Mouse (Mus musculus): ENCODE data around the gene Prpf40a.

Gene Prpf40a

DNA sequence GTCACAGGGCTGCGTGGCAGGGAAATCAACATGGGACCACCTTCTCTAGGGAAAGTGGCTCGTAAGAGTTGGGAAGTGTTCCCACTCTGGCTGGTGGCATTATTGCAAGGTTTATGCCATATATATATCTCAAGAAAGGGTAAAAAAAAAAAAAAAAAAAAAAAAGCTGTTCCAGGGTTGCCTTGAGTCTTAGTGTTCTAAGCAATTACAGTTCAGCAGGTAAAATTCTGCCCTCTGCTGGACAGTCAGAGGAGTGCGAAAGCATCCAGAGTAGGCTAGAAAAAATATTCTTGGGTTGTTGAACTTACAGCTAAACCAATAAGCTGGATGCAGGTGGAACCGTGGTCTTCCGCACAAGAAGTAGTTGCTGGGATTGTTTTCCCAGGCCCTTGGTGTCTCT lies 69.3 kb downstream of the Prpf40a start:
- in situ Hi-C loops (cut with MboI; ENCODE audit: low pct_unique_long_range_greater_than_20kb in 1 of 2, low sequenced_read_pairs in 2 of 2, unreplicated experiment in 1 of 2): no loop called here

DNA sequence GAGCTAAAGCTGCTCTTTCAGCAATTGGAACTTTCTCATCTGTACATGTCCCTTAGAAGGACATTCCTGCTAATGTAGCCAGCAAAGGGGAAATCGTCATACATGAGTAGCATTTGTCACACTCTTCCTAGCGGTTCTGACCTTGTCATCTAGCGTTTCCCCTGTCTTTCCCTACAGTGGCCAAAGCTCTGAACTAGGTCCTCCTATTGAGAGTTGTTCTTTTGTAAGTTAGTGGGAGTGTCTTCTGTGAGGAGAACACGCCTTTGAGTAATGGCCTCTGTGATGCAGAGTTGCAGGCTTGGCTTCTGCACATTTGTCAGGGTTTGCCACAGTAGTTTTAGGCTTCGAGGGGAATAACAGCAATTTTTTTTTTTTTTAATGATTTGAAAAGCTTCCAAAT lies 82.5 kb downstream of the Prpf40a start:
- in situ Hi-C loops (cut with MboI; ENCODE audit: low pct_unique_long_range_greater_than_20kb in 1 of 2, low sequenced_read_pairs in 2 of 2, unreplicated experiment in 1 of 2): no loop called here

DNA sequence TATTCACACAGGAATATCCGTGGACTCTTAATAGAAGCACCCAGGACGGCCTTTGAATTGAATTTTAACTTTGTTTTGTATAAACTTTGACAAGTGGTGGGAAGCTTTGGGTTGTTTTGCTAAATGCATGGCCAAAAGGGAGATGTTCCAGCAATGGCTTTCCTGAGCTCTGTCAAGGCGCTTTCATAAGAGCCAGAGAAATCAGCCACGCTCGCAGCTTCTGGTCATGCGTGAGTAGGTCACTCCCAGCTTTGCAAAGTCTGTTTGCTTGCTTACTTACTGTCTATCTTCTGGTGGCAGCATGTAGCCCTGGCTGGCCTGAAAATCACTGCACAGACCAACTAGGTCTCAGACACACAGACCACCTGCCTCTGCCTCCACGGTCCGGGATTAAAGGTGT lies 84.6 kb downstream of the Prpf40a start:
- in situ Hi-C loops (cut with MboI; ENCODE audit: low pct_unique_long_range_greater_than_20kb in 1 of 2, low sequenced_read_pairs in 2 of 2, unreplicated experiment in 1 of 2): no loop called here

DNA sequence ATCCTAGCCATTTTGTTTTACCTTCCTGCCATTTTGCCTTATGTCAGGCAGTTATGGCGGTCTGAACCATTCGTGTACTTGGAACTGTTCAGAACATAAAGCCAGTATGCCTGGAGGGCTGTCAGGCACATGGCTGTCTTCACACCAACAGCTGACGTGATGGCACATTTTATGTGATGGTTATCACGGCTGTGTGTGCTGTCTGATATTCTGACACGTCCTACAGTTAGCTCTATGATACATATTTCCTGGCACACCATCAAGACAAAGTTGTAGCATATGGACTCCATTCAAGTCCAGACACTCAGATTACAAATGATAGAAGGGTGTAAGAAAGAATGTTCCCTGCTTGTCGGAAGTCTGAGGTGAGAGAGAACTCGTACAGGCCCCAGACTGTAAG lies 85.0 kb downstream of the Prpf40a start:
- in situ Hi-C loops (cut with MboI; ENCODE audit: low pct_unique_long_range_greater_than_20kb in 1 of 2, low sequenced_read_pairs in 2 of 2, unreplicated experiment in 1 of 2): no loop called here

DNA sequence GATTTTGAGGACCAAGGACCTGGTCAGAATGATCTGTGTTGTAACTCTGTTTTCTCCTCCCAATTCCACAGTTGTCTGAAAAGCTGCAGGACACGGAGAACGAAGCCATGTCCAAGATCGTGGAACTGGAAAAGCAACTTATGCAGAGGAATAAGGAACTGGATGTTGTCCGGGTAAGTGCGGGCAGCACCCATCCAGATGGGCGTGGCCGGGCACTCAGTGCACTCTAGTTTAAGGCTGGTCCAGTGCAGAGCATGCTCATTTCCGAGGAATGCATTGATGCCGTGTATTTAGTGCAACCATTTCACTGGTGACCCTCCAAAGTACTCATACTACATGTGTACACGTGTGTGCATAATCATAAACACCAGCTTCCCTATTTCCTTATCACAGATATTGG lies 85.7 kb downstream of the Prpf40a start:
- in situ Hi-C loops (cut with MboI; ENCODE audit: low pct_unique_long_range_greater_than_20kb in 1 of 2, low sequenced_read_pairs in 2 of 2, unreplicated experiment in 1 of 2): no loop called here

DNA sequence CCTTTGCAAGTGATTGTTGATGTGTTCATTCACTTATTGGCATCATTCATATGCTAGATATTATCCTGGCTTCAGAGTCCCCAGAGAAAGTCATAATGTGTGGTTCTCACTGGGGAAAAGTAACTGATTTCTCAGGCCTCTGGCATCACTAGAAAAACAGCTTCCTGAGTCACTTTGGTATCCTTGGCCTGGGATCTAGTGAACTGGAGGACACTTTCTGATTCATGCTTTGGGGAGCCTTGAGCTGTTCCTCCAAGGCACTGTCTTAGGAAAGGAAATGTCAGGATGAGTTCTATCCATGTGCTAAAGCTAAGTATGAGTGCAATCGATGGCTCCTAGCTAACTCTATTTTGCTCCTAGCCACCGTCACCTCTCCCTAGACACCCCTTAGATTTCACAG lies 88.2 kb downstream of the Prpf40a start:
- in situ Hi-C loops (cut with MboI; ENCODE audit: low pct_unique_long_range_greater_than_20kb in 1 of 2, low sequenced_read_pairs in 2 of 2, unreplicated experiment in 1 of 2): no loop called here

DNA sequence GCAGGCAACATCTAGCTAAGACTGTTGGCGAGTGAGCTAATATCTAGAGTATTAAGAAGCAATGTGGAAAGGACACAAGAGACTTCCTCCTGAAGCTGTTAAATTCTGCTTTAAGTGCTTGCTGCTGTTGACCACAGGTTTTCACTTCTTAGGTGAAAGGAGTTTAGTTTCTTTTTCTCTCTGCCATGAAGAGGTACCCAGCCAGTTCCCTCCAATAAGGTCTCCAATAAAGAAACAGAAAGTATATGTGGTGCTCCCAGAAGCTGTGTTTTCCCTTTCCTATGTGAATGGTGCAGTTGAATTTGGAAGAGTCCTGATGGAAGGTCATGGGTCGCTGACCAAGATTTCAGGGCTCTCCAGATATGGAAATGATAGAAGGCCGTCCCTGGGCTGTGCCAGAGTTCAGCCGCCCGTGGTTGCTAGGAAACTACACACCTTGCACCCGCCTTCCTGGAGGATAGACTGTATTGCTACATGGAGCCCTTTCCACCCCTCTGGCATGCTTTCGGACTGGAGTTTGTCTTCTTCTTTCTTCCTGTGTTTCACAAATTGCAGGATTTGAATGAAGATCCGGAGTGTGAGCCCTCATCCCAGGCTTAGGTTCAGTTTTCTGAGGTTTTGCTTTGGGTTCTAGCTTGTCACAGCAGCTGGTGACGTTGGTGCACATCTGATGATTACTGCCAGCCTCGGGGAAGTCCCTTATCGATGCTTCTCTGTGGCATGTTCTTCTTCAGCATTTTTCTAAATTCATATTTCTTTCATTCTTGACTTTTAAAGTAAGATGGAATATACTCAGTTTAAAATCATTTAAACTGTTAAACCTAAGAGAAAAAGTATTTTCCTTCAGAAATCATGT lies 89.0 kb downstream of the Prpf40a start:
- in situ Hi-C loops (cut with MboI; ENCODE audit: low pct_unique_long_range_greater_than_20kb in 1 of 2, low sequenced_read_pairs in 2 of 2, unreplicated experiment in 1 of 2): no loop called here

DNA sequence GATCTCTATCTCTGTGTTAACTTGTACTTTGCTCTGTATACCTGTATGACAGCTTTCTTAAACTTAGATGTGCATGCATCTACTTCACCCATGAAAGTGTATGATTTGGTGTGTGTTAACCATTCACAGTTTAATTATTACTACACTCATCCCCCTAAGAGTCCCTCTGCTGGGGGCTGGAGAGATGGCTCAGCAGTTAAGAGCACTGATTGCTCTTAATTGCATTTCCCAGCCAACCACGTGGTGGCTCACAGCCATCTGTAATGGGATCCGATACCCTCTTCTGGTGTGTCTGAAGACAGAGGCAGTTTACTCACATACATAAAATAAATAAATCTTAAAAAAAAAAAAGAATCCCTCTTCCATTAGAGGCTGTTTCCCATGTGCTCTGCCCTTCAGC lies 91.0 kb downstream of the Prpf40a start:
- in situ Hi-C loops (cut with MboI; ENCODE audit: low pct_unique_long_range_greater_than_20kb in 1 of 2, low sequenced_read_pairs in 2 of 2, unreplicated experiment in 1 of 2): no loop called here

DNA sequence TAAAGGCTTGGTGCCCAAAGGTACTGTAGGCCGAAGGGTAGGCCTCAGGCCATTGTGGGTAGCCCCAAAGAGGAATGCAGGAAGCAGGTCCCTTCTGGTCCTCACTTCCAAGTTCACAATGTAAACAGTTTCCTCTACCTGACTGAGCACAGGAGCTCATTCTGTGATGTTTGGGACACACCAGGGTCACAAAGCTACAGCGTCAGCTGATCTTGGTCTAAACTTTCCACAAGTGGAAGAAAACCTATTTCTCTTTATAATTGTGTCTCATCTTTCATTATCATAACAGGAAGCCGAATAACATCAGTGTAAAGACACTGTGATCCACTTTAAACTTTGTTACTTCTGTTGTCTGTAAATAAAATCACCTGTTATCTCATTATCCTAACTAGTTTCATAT lies 95.6 kb downstream of the Prpf40a start:
- in situ Hi-C loops (cut with MboI; ENCODE audit: low pct_unique_long_range_greater_than_20kb in 1 of 2, low sequenced_read_pairs in 2 of 2, unreplicated experiment in 1 of 2): loop anchor here in 1 of 2 experiments (10.0 kb wide), 1 partner anchor 331 kb away; no protein-coding TSS in a partner anchor

DNA sequence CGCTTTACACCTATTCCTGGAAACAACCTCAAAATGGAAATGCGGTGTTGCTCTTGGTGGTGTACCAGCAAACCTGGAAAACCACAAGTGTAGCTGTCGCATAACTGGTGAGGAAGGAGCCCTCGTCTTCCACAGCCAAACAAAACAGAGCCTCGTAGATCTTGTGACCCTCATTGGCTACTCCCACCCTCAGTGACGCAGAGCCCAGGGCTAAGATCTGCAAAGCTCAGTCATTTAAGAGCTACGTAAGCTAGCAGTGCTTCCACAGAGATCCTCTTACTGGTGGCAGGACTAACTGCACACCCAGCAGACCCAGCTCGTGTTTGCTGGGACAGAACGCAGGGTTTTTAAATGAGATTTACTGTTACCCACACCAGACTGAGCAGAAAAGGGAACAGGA lies 96.1 kb downstream of the Prpf40a start:
- in situ Hi-C loops (cut with MboI; ENCODE audit: low pct_unique_long_range_greater_than_20kb in 1 of 2, low sequenced_read_pairs in 2 of 2, unreplicated experiment in 1 of 2): loop anchor here in 1 of 2 experiments (10.0 kb wide), 1 partner anchor 330 kb away; no protein-coding TSS in a partner anchor

DNA sequence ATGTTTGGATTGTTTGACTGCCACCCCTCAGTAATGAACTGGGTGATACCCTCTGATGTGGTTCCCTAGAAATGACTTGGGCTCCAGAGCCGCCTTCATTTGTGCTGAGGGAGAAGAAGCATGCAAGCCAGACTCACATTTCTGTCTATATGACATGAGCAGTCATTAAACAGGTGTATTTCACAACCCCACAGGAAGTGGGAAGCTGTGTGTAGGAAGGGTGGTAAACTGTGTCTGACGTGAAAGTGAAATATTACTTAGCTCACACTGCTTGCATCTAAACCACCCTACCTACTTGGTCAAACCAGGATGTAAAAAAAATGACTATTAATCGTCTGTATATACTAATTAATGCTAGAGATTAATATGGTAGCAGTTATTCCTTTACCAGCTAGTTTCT lies 102.3 kb downstream of the Prpf40a start:
- in situ Hi-C loops (cut with MboI; ENCODE audit: low pct_unique_long_range_greater_than_20kb in 1 of 2, low sequenced_read_pairs in 2 of 2, unreplicated experiment in 1 of 2): loop anchor here in 1 of 2 experiments (10.0 kb wide), 1 partner anchor 144 kb away; no protein-coding TSS in a partner anchor

DNA sequence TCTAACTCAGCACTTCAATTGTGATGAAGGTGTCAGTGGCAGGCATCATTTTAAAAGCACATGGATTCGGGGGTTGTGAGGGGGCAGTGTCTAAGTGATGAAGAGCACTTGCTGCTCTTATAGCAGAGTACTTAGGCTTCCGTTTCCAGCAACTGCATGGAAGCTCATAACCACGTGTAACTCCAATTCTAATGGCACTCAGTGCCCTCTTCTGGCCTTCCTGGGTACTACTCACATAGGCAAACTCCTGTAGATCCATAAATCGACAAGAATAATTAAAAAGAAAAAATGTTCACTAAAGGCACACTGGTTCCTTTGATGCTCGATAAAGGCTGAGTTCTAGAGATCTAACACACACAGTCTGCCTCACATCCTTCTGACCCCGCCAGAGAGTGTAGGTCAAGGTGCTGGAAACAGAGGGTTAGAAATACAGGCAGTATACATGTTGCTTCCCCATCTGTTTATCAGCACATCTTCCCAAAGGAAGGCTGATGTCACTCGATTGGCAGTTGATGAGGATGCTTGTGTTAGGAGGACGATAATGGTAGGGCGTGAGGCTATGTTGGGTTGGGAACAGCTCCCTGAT lies 105.4 kb downstream of the Prpf40a start:
- in situ Hi-C loops (cut with MboI; ENCODE audit: low pct_unique_long_range_greater_than_20kb in 1 of 2, low sequenced_read_pairs in 2 of 2, unreplicated experiment in 1 of 2): loop anchor here in 1 of 2 experiments (10.0 kb wide), 1 partner anchor 141 kb away; no protein-coding TSS in a partner anchor

Measured in mouse embryonic stem cell (cell line).